Mouse (Mus musculus): Measurements from ENCODE around the gene Rasl10b.

Gene Rasl10b

DNA sequence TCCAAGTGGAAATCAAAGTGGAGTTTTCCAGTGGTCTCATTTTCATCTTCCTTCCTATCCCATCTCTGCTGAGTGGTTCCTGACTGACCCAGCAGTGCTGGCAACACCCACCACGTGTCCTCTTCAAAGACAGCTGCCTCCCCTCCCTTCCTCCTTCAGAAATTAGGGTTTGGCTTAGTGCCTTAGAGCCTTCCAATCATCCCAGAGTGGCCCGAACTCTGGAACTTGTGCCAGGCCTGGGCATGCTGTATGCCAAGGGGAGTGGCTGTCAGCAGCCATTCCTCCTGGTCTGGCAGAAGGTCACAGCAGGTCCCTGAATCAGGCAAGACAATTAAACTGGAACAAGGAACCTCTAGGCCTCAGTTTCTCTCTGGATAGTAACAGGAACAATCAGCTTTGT is 57.0 kb downstream of the Rasl10b start:
- DNase-seq (ENCODE audit: low spot score in 2 of 2): peak in 1 of 2 experiments; percentile 63

DNA sequence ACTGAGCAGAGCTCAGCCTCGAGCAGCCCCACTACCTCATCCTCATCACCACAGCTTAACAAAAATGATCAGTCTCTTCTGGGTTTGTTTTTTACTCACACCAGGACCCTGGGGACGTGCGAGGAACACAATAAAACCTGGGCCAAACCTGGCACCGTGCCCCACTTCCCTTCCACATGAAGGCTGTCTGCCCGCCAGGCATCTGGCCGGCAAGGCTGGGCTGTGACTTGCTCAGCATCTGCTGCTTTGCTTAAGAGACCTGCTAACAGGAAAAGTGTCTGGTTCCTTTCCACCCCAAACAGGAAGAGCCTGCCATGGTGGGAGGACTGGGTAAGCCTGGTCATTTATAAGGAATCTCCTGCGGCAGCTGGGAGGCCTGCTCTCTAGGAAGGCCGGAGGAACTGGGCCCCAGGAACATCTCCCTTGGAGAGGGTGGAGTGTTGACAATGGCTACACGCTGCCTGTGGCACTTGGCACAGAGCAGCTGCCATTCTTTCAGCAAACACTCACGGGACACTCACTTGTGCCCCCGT is 58.2 kb downstream of the Rasl10b start:
- peak in 1 of 2 experiments; percentile 68 for DNase-seq (ENCODE audit: low spot score in 2 of 2)

DNA sequence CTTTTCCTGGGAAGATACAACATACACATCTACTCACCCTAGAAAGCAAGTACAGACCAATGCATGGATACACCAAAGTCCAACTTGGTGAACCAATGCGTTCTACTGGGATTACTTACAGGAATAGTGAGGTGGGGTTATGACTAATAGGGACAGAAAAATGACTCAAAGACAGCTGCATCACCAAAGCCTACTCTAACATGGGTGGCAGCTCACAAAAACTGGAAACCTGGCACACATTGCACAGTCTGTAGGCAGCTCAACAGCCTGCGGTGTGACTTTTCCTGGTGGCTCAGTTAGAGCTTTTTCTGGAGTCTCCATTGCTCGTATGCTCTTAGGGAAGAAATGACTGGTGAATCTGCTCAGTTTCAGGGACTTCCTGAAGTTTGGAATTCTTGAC is 59.8 kb downstream of the Rasl10b start:
- DNase-seq (ENCODE audit: low spot score in 2 of 2): no peak
